Mouse (Mus musculus): ENCODE results near the gene Wdr75. TPM values are rescaled to one million over a fixed set of nuclear protein-coding genes. Genes with fewer than 3 reads are reported as not detected.

The Wdr75 gene
- 39.6 and 45.5 TPM in 2 replicates for polyA plus RNA-seq (2012; rRNA removed)

DNA sequence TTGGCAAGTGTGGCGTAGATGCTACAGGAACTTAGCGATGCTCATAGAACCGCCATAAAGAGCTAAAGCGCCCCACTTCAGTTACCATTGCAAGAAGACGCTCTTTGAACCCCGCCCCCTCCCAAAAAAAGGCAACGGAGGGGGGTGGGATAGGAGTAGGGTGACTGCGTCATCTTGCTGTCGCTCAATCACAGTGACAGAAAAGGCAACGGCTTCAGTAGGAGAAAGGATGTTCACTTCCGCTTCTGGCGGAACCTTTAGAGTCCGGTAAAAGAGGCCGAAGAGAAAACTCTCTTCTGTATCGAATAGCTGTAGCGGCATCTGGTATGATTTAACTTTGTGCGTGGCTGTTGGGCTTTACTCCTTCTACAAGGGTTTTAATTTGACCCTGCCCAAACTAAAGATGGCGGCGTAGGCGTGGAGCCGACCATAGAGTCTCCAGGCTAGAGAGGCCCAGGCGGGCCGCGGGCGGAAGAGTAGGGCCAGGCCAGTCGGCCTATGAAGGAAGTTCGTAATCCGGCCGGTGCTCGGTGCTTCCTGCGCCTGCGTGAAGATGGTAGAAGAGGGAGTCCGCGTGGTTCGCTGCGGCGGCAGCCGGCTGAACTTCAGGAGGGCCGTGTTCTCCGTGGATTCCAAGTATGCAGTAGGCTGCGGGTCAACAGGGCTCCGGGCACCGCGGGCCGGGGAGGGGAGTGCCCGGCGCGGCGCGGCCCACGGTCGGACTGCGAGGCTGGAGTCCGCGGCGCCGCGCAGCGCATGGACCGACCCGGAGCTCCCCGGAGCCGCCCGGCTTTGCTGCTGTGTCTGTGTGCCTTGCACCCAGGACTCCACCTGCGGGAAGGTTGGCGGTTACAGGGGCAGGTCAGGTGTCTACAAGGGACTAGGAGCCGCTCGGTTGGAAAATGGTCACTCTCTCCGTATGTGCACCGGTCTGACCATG, at the start of gene Wdr75:
TSS of gene Wdr75 (plus strand) at position 198 of the 940 bp plus-strand sequence.
- TF ChIP-seq POLR2A (IDR thresholded peaks at IDR 0.05; ENCODE audit: borderline replicate concordance, extremely low read depth, low read depth, low read length) = peak; percentile 81; the same call in 1 of the 2 replicates
- TF ChIP-seq CTCF (IDR thresholded peaks at IDR 0.05; ENCODE audit: insufficient read depth, low read length) = no peak
- H3K4me1 ChIP-seq (ENCODE audit: control insufficient read depth, insufficient read depth, low read length) = peaks cover 4% of the 10 kb centered on the region
- H3K4me3 ChIP-seq (replicated peaks; ENCODE audit: extremely low read depth, low read depth, low read length) = peak within 1 kb of the TSS; percentile 84
- under 1% methylated on average over 70 of the region's 70 CpGs for WGBS
- peak; percentile 94 for DNase-seq

DNA sequence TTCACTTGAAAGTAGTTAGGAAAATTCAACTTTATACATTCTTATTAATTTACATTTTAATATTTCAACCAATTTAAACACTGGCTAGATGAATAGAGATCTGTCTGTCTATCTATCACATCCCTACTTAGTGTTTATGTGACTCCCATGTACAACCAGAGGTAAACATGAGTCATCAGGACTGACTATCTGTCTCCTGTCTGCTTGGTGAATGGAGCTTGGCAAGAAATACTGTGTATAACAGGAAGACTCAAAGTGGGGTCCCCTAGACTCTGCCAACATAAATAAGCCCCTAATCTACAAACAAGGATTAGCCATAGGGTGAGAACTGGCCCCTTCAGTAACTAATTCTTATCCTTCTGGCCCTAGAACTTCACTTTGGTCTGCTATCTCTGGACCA, 39.1 kb upstream of the Wdr75 start:
- H3K4me3 ChIP-seq (replicated peaks; ENCODE audit: extremely low read depth, low read depth, low read length) = no peak overlapping the region
- no peaks in the 10 kb centered on the region for H3K4me1 ChIP-seq (ENCODE audit: control insufficient read depth, insufficient read depth, low read length)
- no peak for DNase-seq
- TF ChIP-seq POLR2A (IDR thresholded peaks at IDR 0.05; ENCODE audit: borderline replicate concordance, extremely low read depth, low read depth, low read length) (no peak), CTCF (IDR thresholded peaks at IDR 0.05; ENCODE audit: insufficient read depth, low read length) (no peak)

GRCm38 (mm10) chr1:45756707-45757106, 38.3 kb upstream of the Wdr75 start:
- Histone ChIP-seq H3K4me1 (ENCODE audit: control insufficient read depth, insufficient read depth, low read length) (no peaks in the 10 kb centered on the region), H3K4me3 (replicated peaks; ENCODE audit: extremely low read depth, low read depth, low read length) (no peak overlapping the region)
- DNase-seq = no peak
- TF ChIP-seq CTCF (IDR thresholded peaks at IDR 0.05; ENCODE audit: insufficient read depth, low read length) = no peak
- no peak for TF ChIP-seq POLR2A (IDR thresholded peaks at IDR 0.05; ENCODE audit: borderline replicate concordance, extremely low read depth, low read depth, low read length)

DNA sequence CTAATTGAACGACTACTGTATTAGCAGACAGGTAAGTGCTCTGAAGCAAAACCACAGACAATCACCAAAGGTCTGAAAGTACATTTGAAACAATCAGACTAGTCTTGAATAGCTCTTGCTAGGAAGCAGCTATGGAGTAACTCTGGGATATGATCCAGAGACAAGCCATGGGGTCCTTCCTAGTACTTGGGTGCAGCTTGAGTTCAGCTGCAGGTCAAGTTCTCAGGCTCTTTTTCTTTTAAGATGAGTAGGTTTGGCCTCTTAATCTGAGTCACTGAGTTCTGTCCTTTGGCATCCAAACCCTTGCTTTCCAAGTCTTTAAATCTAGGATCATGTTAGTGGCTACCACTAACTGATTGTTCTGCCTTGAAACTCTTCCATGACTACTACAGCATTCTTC, 37.0 kb upstream of the Wdr75 start:
- TF ChIP-seq CTCF (IDR thresholded peaks at IDR 0.05; ENCODE audit: insufficient read depth, low read length) (no peak), POLR2A (IDR thresholded peaks at IDR 0.05; ENCODE audit: borderline replicate concordance, extremely low read depth, low read depth, low read length) (no peak)
- no peaks in the 10 kb centered on the region for H3K4me1 ChIP-seq (ENCODE audit: control insufficient read depth, insufficient read depth, low read length)
- no peak overlapping the region for H3K4me3 ChIP-seq (replicated peaks; ENCODE audit: extremely low read depth, low read depth, low read length)
- 86% methylated on average over 1 of the region's 1 CpGs for WGBS
- DNase-seq = no peak

DNA sequence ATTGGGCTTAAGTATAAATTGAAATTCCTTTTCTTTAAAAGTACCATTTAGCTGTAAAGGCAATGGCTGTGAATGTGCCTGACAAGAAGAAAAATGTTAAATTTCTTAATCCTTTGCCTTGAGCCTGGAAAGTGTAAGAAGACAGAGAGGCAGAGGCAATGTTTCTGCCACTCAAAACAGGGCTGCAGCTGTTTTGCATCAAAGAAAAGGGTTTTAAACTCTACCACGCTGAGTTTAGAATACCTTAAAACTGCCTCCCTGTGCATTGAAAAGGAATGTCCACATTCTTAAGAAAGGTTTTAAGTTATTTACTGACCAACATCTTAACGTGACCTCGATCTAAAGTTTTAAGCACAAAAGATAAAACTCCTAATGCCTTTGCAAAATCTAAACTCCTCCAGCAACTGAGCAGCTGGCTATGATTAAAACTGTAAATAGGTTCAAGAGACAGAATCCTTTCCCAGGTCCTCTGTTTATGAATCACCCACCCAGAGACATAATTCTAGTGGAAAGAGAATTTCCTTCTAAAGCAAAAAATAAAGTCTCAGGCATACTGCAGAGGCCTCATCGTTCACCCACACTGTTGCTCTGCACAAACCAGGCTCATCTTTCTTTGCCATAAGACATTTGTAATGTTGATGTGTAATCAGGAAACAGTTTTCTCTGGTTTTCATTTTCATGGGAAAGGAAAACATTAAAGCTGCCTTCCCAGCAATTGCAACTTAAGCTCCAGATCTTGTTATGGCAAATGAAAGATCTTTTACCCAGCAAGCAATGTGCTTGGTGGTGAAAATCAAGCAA, 34.1 kb upstream of the Wdr75 start:
- DNase-seq = no peak
- WGBS = 26% methylated on average over 4 of the region's 4 CpGs
- TF ChIP-seq CTCF (IDR thresholded peaks at IDR 0.05; ENCODE audit: insufficient read depth, low read length) (no peak), POLR2A (IDR thresholded peaks at IDR 0.05; ENCODE audit: borderline replicate concordance, extremely low read depth, low read depth, low read length) (no peak)
- Histone ChIP-seq H3K4me1 (ENCODE audit: control insufficient read depth, insufficient read depth, low read length) (no peaks in the 10 kb centered on the region), H3K4me3 (replicated peaks; ENCODE audit: extremely low read depth, low read depth, low read length) (no peak overlapping the region)

- no peak for DNase-seq
- Histone ChIP-seq H3K4me1 (ENCODE audit: control insufficient read depth, insufficient read depth, low read length) (no peaks in the 10 kb centered on the region), H3K4me3 (replicated peaks; ENCODE audit: extremely low read depth, low read depth, low read length) (no peak overlapping the region)
- TF ChIP-seq POLR2A (IDR thresholded peaks at IDR 0.05; ENCODE audit: borderline replicate concordance, extremely low read depth, low read depth, low read length) = no peak
- 52% methylated on average over 1 of the region's 1 CpGs for WGBS
These were observed 33.5 kb upstream of the Wdr75 start for GRCm38 (mm10) chr1:45761468-45761795.

- WGBS = 63% methylated on average over 4 of the region's 4 CpGs
- no peaks in the 10 kb centered on the region for H3K4me1 ChIP-seq (ENCODE audit: control insufficient read depth, insufficient read depth, low read length)
- TF ChIP-seq CTCF (IDR thresholded peaks at IDR 0.05; ENCODE audit: insufficient read depth, low read length) (no peak), POLR2A (IDR thresholded peaks at IDR 0.05; ENCODE audit: borderline replicate concordance, extremely low read depth, low read depth, low read length) (no peak)
- peak; percentile 9 for DNase-seq
- H3K4me3 ChIP-seq (replicated peaks; ENCODE audit: extremely low read depth, low read depth, low read length) = no peak overlapping the region
These were observed 29.3 kb upstream of the Wdr75 start for GRCm38 (mm10) chr1:45765678-45766077.

GRCm38 (mm10) chr1:45766123-45766522, 28.8 kb upstream of the Wdr75 start:
- TF ChIP-seq POLR2A (IDR thresholded peaks at IDR 0.05; ENCODE audit: borderline replicate concordance, extremely low read depth, low read depth, low read length) (no peak), CTCF (IDR thresholded peaks at IDR 0.05; ENCODE audit: insufficient read depth, low read length) (peak; percentile 43; the same call in 1 of the 2 replicates)
- H3K4me3 ChIP-seq (replicated peaks; ENCODE audit: extremely low read depth, low read depth, low read length) = no peak overlapping the region
- peak; percentile 50 for DNase-seq
- WGBS = 18% methylated on average over 8 of the region's 8 CpGs
- no peaks in the 10 kb centered on the region for H3K4me1 ChIP-seq (ENCODE audit: control insufficient read depth, insufficient read depth, low read length)

GRCm38 (mm10) chr1:45767533-45767932, 27.4 kb upstream of the Wdr75 start:
- no peaks in the 10 kb centered on the region for H3K4me1 ChIP-seq (ENCODE audit: control insufficient read depth, insufficient read depth, low read length)
- DNase-seq = peak; percentile 4
- TF ChIP-seq CTCF (IDR thresholded peaks at IDR 0.05; ENCODE audit: insufficient read depth, low read length) (no peak), POLR2A (IDR thresholded peaks at IDR 0.05; ENCODE audit: borderline replicate concordance, extremely low read depth, low read depth, low read length) (no peak)
- no peak overlapping the region for H3K4me3 ChIP-seq (replicated peaks; ENCODE audit: extremely low read depth, low read depth, low read length)
- WGBS = 42% methylated on average over 5 of the region's 5 CpGs

All from lung, adult 2 months (tissue).